Mouse (Mus musculus) left cerebral cortex, postnatal 4 days (tissue): Measurements from ENCODE around the gene Eif4b. TPM values are rescaled to one million over a fixed set of nuclear protein-coding genes. Genes with fewer than 3 reads are reported as not detected.
"Not testable (repeated sequence)": the region's sequence is repeated elsewhere in the genome, so short reads cannot be mapped to it uniquely, and the experiment has no call there.

Experiments used
- DNase-seq: peaks from one replicate; pipeline ENCODE4 v3.0.0-alpha.2; 2022
- intact Hi-C: fragments of 180-260 bp; cut with DNase I; formaldehyde crosslinking; loops from one replicate; pipeline ENCODE4 v1.15.1; 2025
- total RNA-seq, 2 experiments: library from RNA; stranded (reverse); gene quantifications; 2 replicates each; pipeline ENCODE4 v1.2.3; 2021

Eif4b gene
- total RNA-seq, 2 experiments from 2014 or later = 206 to 211 TPM

- peak; percentile 81 for DNase-seq
- intact Hi-C loops = no loop called here
Observed at GRCm38 (mm10) chr15:102074070-102074731, 628 bp downstream of the Eif4b start.

- intact Hi-C loops = no loop called here
Observed at GRCm38 (mm10) chr15:102074876-102075585, 1.5 kb downstream of the Eif4b start.

GRCm38 (mm10) chr15:102077111-102077677 is 3.6 kb downstream of the Eif4b start:
- no peak for DNase-seq
- intact Hi-C loops = no loop called here

More at GRCm38 (mm10) chr15:102074876-102075585, 1.5 kb downstream of the Eif4b start:
- no peak for DNase-seq

GRCm38 (mm10) chr15:102079221-102079620 is 5.6 kb downstream of the Eif4b start:
- intact Hi-C loops = no loop called here
- DNase-seq = no peak

GRCm38 (mm10) chr15:102079924-102080323 is 6.4 kb downstream of the Eif4b start:
- intact Hi-C loops, DNase-seq: not testable (repeated sequence)

- intact Hi-C loops = no loop called here
- no peak for DNase-seq
Observed at GRCm38 (mm10) chr15:102080429-102080828, 6.9 kb downstream of the Eif4b start.

GRCm38 (mm10) chr15:102082148-102082547 is 8.6 kb downstream of the Eif4b start:
- no peak for DNase-seq
- intact Hi-C loops = no loop called here

- intact Hi-C loops = no loop called here
- DNase-seq = no peak
Observed at GRCm38 (mm10) chr15:102083028-102083427, 9.5 kb downstream of the Eif4b start.

- no peak for DNase-seq
- intact Hi-C loops = no loop called here
Observed at GRCm38 (mm10) chr15:102089914-102090585, 16.5 kb downstream of the Eif4b start.

GRCm38 (mm10) chr15:102091063-102091679 is 17.6 kb downstream of the Eif4b start:
- no peak for DNase-seq
- intact Hi-C loops = no loop called here

GRCm38 (mm10) chr15:102091688-102092087 is 18.1 kb downstream of the Eif4b start:
- intact Hi-C loops = no loop called here
- no peak for DNase-seq

- intact Hi-C loops = no loop called here
- DNase-seq = no peak
Observed at GRCm38 (mm10) chr15:102092222-102092621, 18.6 kb downstream of the Eif4b start.

- no peak for DNase-seq
- intact Hi-C loops = no loop called here
Observed at GRCm38 (mm10) chr15:102094157-102094556, 20.6 kb downstream of the Eif4b start.

- DNase-seq = no peak
- intact Hi-C loops = no loop called here
Observed at GRCm38 (mm10) chr15:102094988-102095387, 21.4 kb downstream of the Eif4b start.

GRCm38 (mm10) chr15:102097147-102097915 is 23.8 kb downstream of the Eif4b start:
- DNase-seq = no peak
- intact Hi-C loops = no loop called here

- no peak for DNase-seq
- intact Hi-C loops = no loop called here
Observed at GRCm38 (mm10) chr15:102097991-102098555, 24.5 kb downstream of the Eif4b start.

- DNase-seq = no peak
- intact Hi-C loops = no loop called here
Observed at GRCm38 (mm10) chr15:102099260-102099659, 25.7 kb downstream of the Eif4b start.

- intact Hi-C loops = no loop called here
- DNase-seq = no peak
Observed at GRCm38 (mm10) chr15:102099771-102100160, 26.2 kb downstream of the Eif4b start.

- DNase-seq = peak; percentile 71
- intact Hi-C loops = no loop called here
Observed at GRCm38 (mm10) chr15:102100161-102100981, 26.8 kb downstream of the Eif4b start, which contains the start of gene Tns2. Gene Tns2, plus strand, starts transcription at chr15:102100413.
